Mouse (Mus musculus) cerebellum, adult 11-12 months (tissue): ENCODE results near the gene Furin.

ENCODE experiments used
- DNase-seq: peaks from one replicate; pipeline ENCODE4 v3.0.0; 2022

The Furin gene

GRCm38 (mm10) chr7:80405188-80405695, at the start of gene Furin:
Gene Furin, minus strand, starts transcription at chr7:80405436.
- DNase-seq = no peak

- no peak for DNase-seq
These were observed 49.5 kb upstream of the Furin start for GRCm38 (mm10) chr7:80454786-80455185.

- DNase-seq = no peak
These were observed 48.8 kb upstream of the Furin start for GRCm38 (mm10) chr7:80453997-80454396.

GRCm38 (mm10) chr7:80453121-80453520, 47.9 kb upstream of the Furin start:
- no peak for DNase-seq

GRCm38 (mm10) chr7:80452241-80452640, 47.0 kb upstream of the Furin start:
- DNase-seq = no peak

- no peak for DNase-seq
These were observed 46.5 kb upstream of the Furin start for GRCm38 (mm10) chr7:80451550-80452232.

GRCm38 (mm10) chr7:80450354-80450753, 45.1 kb upstream of the Furin start:
- DNase-seq = no peak

GRCm38 (mm10) chr7:80449620-80450091, 44.4 kb upstream of the Furin start:
- no peak for DNase-seq

GRCm38 (mm10) chr7:80447336-80447735, 42.1 kb upstream of the Furin start:
- no peak for DNase-seq

GRCm38 (mm10) chr7:80446221-80446878, 41.1 kb upstream of the Furin start:
- DNase-seq = no peak

GRCm38 (mm10) chr7:80445492-80445891, 40.3 kb upstream of the Furin start:
- no peak for DNase-seq

- DNase-seq = no peak
These were observed 39.4 kb upstream of the Furin start for GRCm38 (mm10) chr7:80444401-80445249.

GRCm38 (mm10) chr7:80443124-80443523, 37.9 kb upstream of the Furin start:
- no peak for DNase-seq

GRCm38 (mm10) chr7:80441986-80442904, 37.0 kb upstream of the Furin start:
- no peak for DNase-seq

GRCm38 (mm10) chr7:80440685-80441084, 35.4 kb upstream of the Furin start:
- no peak for DNase-seq

- no peak for DNase-seq
These were observed 34.7 kb upstream of the Furin start for GRCm38 (mm10) chr7:80439789-80440488.

GRCm38 (mm10) chr7:80439032-80439760, 34.0 kb upstream of the Furin start:
- DNase-seq = no peak

GRCm38 (mm10) chr7:80436571-80436970, 31.3 kb upstream of the Furin start:
- no peak for DNase-seq

- DNase-seq = no peak
These were observed 30.4 kb upstream of the Furin start for GRCm38 (mm10) chr7:80435594-80435993.

- DNase-seq = no peak
These were observed 24.4 kb upstream of the Furin start for GRCm38 (mm10) chr7:80429661-80430060.

GRCm38 (mm10) chr7:80427730-80428129, 22.5 kb upstream of the Furin start:
- DNase-seq = no peak
